Mouse (Mus musculus) ES-E14 (cell line): ENCODE data around the gene Sat2. TPM values are rescaled to one million over a fixed set of nuclear protein-coding genes. Genes with fewer than 3 reads are reported as not detected.
A peak's percentile ranks its signal among the peaks of the same experiment; 100 is the strongest.

Source experiments
- DNase-seq: peaks from one replicate; pipeline ENCODE4 v3.0.0-alpha.2; 2013; ENCODE audit warnings: low read depth, low spot score
- H3K27ac ChIP-seq: 2 replicates; pipeline ENCODE4 v1.5.1; 2012; ENCODE audit warnings: low read depth, mild to moderate bottlenecking, low read length, moderate library complexity, mixed read lengths; ENCODE audit not compliant: poor library complexity, insufficient read depth, severe bottlenecking
- H3K36me3 ChIP-seq: 2 replicates; pipeline ENCODE4 v1.6.1; 2012; ENCODE audit warnings: mild to moderate bottlenecking, low read length, moderate library complexity, mixed read lengths; ENCODE audit not compliant: control insufficient read depth, poor library complexity, insufficient read depth, severe bottlenecking
- H3K4me1 ChIP-seq, 2 experiments: fragments of 150-350 bp in 1 of 2; sonication (generic) in 1 of 2; 2 replicates each; pipeline ENCODE4 v1.6.1; 2012; ENCODE audit warnings: low read length in 2 of 2, mild to moderate bottlenecking in 1 of 2, mixed read lengths in 1 of 2; ENCODE audit not compliant: control insufficient read depth in 2 of 2, insufficient read depth in 2 of 2, poor library complexity in 1 of 2
- H3K4me3 ChIP-seq, 2 experiments: fragments of 150-350 bp in 1 of 2; sonication (generic) in 1 of 2; 2 replicates each; pipeline ENCODE4 v1.5.1; 2012; ENCODE audit warnings: low read length in 2 of 2, low read depth in 1 of 2, mild to moderate bottlenecking in 1 of 2, mixed read lengths in 1 of 2; ENCODE audit not compliant: insufficient read depth in 1 of 2, poor library complexity in 1 of 2, severe bottlenecking in 1 of 2
- H3K9ac ChIP-seq: 2 replicates; pipeline ENCODE4 v1.6.1; 2012; ENCODE audit warnings: low read depth, mild to moderate bottlenecking, low read length, mixed read lengths; ENCODE audit not compliant: poor library complexity, insufficient read depth, severe bottlenecking
- H3K9me3 ChIP-seq: fragments of 150-350 bp; sonication (generic); 2 replicates; pipeline ENCODE4 v1.6.1; 2012; ENCODE audit warnings: low read depth, mild to moderate bottlenecking, low read length; ENCODE audit not compliant: control insufficient read depth, insufficient read depth
- CHD2 ChIP-seq: IDR thresholded peaks from 2 replicates; pipeline ENCODE4 v1.6.1; 2014; ENCODE audit warnings: mild to moderate bottlenecking, low read depth, low read length, inconsistent platforms
- HCFC1 ChIP-seq: IDR thresholded peaks from 2 replicates; pipeline ENCODE4 v1.6.1; 2012; ENCODE audit warnings: low read length, inconsistent platforms, borderline replicate concordance; ENCODE audit not compliant: insufficient read depth
- MAFK ChIP-seq: IDR thresholded peaks from 2 replicates; pipeline ENCODE4 v1.6.1; 2014; ENCODE audit warnings: mild to moderate bottlenecking, low read depth, low read length, inconsistent platforms; ENCODE audit not compliant: insufficient read depth
- ZC3H11A ChIP-seq: IDR thresholded peaks from 2 replicates; pipeline ENCODE4 v1.6.1; 2012; ENCODE audit warnings: low read depth, mild to moderate bottlenecking, inconsistent platforms, low read length, borderline replicate concordance
- ZNF384 ChIP-seq: IDR thresholded peaks from 2 replicates; pipeline ENCODE4 v1.6.1; 2012; ENCODE audit warnings: low read depth, low read length, inconsistent platforms
- in situ Hi-C, 2 experiments: fragments of 600-800 bp; cut with MboI; formaldehyde crosslinking; loops; one replicate each; pipeline ENCODE4 v1.15.1; 2025; ENCODE audit warnings: low sequenced_read_pairs in 2 of 2, inconsistent platforms in 1 of 2; ENCODE audit not compliant: unreplicated experiment in 2 of 2
- total RNA-seq: library from RNA; depleted of rRNA; stranded (reverse); fragments of 300-350 nt; gene quantifications from 2 replicates; pipeline ENCODE4 v1.2.3, GENCODE M21; 2012

Gene Sat2
- total RNA-seq, 1 experiment, result 3.6 TPM

- no peaks in the 10 kb centered on the region for H3K9me3 ChIP-seq
- peaks cover 9 to 26% of the 10 kb centered on the region in 2 experiments for H3K4me1 ChIP-seq
- H3K36me3 ChIP-seq, result peaks cover 15% of the 10 kb centered on the region
- peak overlapping the region; percentile 99; the same call in 1 of the 2 replicates for H3K27ac ChIP-seq
- peak overlapping the region; percentile 90 to 97 for H3K4me3 ChIP-seq
- in situ Hi-C loops, result no loop called here
- peak overlapping the region; percentile 98; the same call in 1 of the 2 replicates for H3K9ac ChIP-seq
- peak; percentile 68 for DNase-seq
- TF ChIP-seq ZNF384 (peak; percentile 97), ZC3H11A (no peak), CHD2 (0 out of 2 replicates have a peak, but pooled peaks have one; percentile 45), MAFK (no peak), HCFC1 (no peak)
These were observed 40.0 kb upstream of the Sat2 start for GRCm38 (mm10) chr11:69581814-69582213.

GRCm38 (mm10) chr11:69582230-69582805, 39.5 kb upstream of the Sat2 start:
- in situ Hi-C loops, result no loop called here
- H3K36me3 ChIP-seq, result peaks cover 19% of the 10 kb centered on the region
- peak overlapping the region; percentile 3 for H3K9ac ChIP-seq
- no peak for DNase-seq
- H3K9me3 ChIP-seq, result no peaks in the 10 kb centered on the region
- H3K4me1 ChIP-seq, result peaks cover 9 to 26% of the 10 kb centered on the region in 2 experiments
- TF ChIP-seq HCFC1 (no peak), ZNF384 (no peak), CHD2 (no peak), MAFK (no peak), ZC3H11A (no peak)
- H3K27ac ChIP-seq, result peak overlapping the region; percentile 95
- peak overlapping the region; percentile 69 to 90 for H3K4me3 ChIP-seq

- H3K4me3 ChIP-seq, result peak overlapping the region in 1 of 2 experiments; percentile 17; a peak in 1 of 4 replicates
- in situ Hi-C loops, result no loop called here
- peak overlapping the region; percentile 26; the same call in 1 of the 2 replicates for H3K9ac ChIP-seq
- no peak for TF ChIP-seq ZC3H11A
- TF ChIP-seq MAFK, result peak; percentile 89
- H3K27ac ChIP-seq, result no peak overlapping the region
- DNase-seq, result no peak
- peaks cover 9 to 26% of the 10 kb centered on the region in 2 experiments for H3K4me1 ChIP-seq
- peaks cover 33% of the 10 kb centered on the region for H3K36me3 ChIP-seq
- H3K9me3 ChIP-seq, result no peaks in the 10 kb centered on the region
These were observed 37.8 kb upstream of the Sat2 start for GRCm38 (mm10) chr11:69584008-69584407.

- H3K9me3 ChIP-seq, result no peaks in the 10 kb centered on the region
- TF ChIP-seq MAFK (no peak), ZC3H11A (no peak), ZNF384 (no peak), HCFC1 (no peak), CHD2 (no peak)
- peaks cover 7 to 27% of the 10 kb centered on the region in 2 experiments for H3K4me1 ChIP-seq
- H3K9ac ChIP-seq, result no peak overlapping the region
- in situ Hi-C loops, result no loop called here
- no peak overlapping the region; a peak in 1 of 4 replicates for H3K4me3 ChIP-seq
- H3K36me3 ChIP-seq, result peaks cover 42% of the 10 kb centered on the region
- DNase-seq, result no peak
- H3K27ac ChIP-seq, result no peak overlapping the region
These were observed 36.9 kb upstream of the Sat2 start for GRCm38 (mm10) chr11:69584937-69585336.
